Mouse (Mus musculus) fibroblast of lung, adult 2 months (primary cell): Measurements from ENCODE around the gene Rnf208.
A peak's percentile ranks its signal among the peaks of the same experiment; 100 is the strongest.

ENCODE experiments used
- DNase-seq: peaks from one replicate; pipeline ENCODE4 v3.0.0-alpha.2; 2011; ENCODE audit warnings: low read depth

The Rnf208 gene

GRCm38 (mm10) chr2:25224766-25225752 lies 17.0 kb upstream of the Rnf208 start:
- DNase-seq = peak; percentile 99

- no peak for DNase-seq
Measured at GRCm38 (mm10) chr2:25225811-25226379, 16.2 kb upstream of the Rnf208 start.

- no peak for DNase-seq
Measured at GRCm38 (mm10) chr2:25226864-25227263, 15.2 kb upstream of the Rnf208 start.

- no peak for DNase-seq
Measured at GRCm38 (mm10) chr2:25227406-25227805, 14.6 kb upstream of the Rnf208 start.

GRCm38 (mm10) chr2:25228431-25228889 lies 13.6 kb upstream of the Rnf208 start:
- peak; percentile 87 for DNase-seq

GRCm38 (mm10) chr2:25228995-25229530 lies 13.0 kb upstream of the Rnf208 start:
- DNase-seq = no peak

GRCm38 (mm10) chr2:25229582-25229981 lies 12.5 kb upstream of the Rnf208 start:
- DNase-seq = no peak

- DNase-seq = no peak
Measured at GRCm38 (mm10) chr2:25230581-25230980, 11.5 kb upstream of the Rnf208 start.

GRCm38 (mm10) chr2:25231038-25231437 lies 11.0 kb upstream of the Rnf208 start:
- no peak for DNase-seq

- DNase-seq = no peak
Measured at GRCm38 (mm10) chr2:25233421-25233820, 8.6 kb upstream of the Rnf208 start.

GRCm38 (mm10) chr2:25234050-25234449 lies 8.0 kb upstream of the Rnf208 start, which contains the start of gene Slc34a3:
Slc34a3 (minus strand) TSS chr2:25234364.
- DNase-seq = no peak

GRCm38 (mm10) chr2:25234551-25235220 lies 7.4 kb upstream of the Rnf208 start:
- DNase-seq = no peak

- no peak for DNase-seq
Measured at GRCm38 (mm10) chr2:25236614-25237013, 5.4 kb upstream of the Rnf208 start, which contains the start of gene Rnf224. Rnf224 (minus strand) TSS chr2:25236787.

- no peak for DNase-seq
Measured at GRCm38 (mm10) chr2:25237522-25237921, 4.5 kb upstream of the Rnf208 start.

- DNase-seq = no peak
Measured at GRCm38 (mm10) chr2:25238106-25238505, 3.9 kb upstream of the Rnf208 start.

GRCm38 (mm10) chr2:25239766-25240165 lies 2.3 kb upstream of the Rnf208 start:
- DNase-seq = no peak

GRCm38 (mm10) chr2:25240310-25240709 lies 1.7 kb upstream of the Rnf208 start:
- no peak for DNase-seq

- no peak for DNase-seq
Measured at GRCm38 (mm10) chr2:25240723-25241437, 1.2 kb upstream of the Rnf208 start.

GRCm38 (mm10) chr2:25241438-25241775 lies 648 bp upstream of the Rnf208 start:
- no peak for DNase-seq

- DNase-seq = no peak
Measured at GRCm38 (mm10) chr2:25243342-25243741, 1.3 kb downstream of the Rnf208 start.

GRCm38 (mm10) chr2:25244144-25244543 lies 2.1 kb downstream of the Rnf208 start:
- DNase-seq = no peak
